Mouse (Mus musculus): ENCODE results near the gene Ccndbp1.

GRCm38 (mm10) chr2:120959827-120960226, 48.4 kb upstream of the Ccndbp1 start:
- TF ChIP-seq GATA1 (IDR thresholded peaks at IDR 0.05; ENCODE audit: borderline replicate concordance, low read length), result no peak
- no peak for TF ChIP-seq FLI1 (IDR thresholded peaks at IDR 0.05; ENCODE audit: low read length)
